Mouse (Mus musculus) liver, embryonic 11.5 days (tissue): ENCODE results near the gene Prl7c1. TPM values are rescaled to one million over a fixed set of nuclear protein-coding genes. Genes with fewer than 3 reads are reported as not detected.

ENCODE experiments used
- polyA plus RNA-seq: library from polyadenylated mRNA; unstranded; fragments of >200 nt; fragmentation: Nextera tagmentation; extraction: Ambion mirVana; gene quantifications from 2 replicates; pipeline ENCODE4 v1.2.1, GENCODE M21; 2014

The Prl7c1 gene
- polyA plus RNA-seq, 1 experiment from 2014 or later, result not detected

Other genes with a start within 250 kb of the Prl7c1 start
- not detected in 2 replicates for gene Prl8a9, start 216.2 kb downstream of the Prl7c1 start, polyA plus RNA-seq
- not detected in 2 replicates for gene Prl8a1, start 198.6 kb downstream of the Prl7c1 start, polyA plus RNA-seq
- gene Prl7b1, start 170.2 kb downstream of the Prl7c1 start, polyA plus RNA-seq, result not detected in 2 replicates
- not detected in 2 replicates for gene Prl7a1, start 138.3 kb downstream of the Prl7c1 start, polyA plus RNA-seq
- gene Prl7a2, start 112.8 kb downstream of the Prl7c1 start, polyA plus RNA-seq, result not detected in 2 replicates
- gene Prl7d1, start 64.1 kb downstream of the Prl7c1 start, polyA plus RNA-seq, result not detected in 2 replicates
- gene Prl2a1, start 20.9 kb upstream of the Prl7c1 start, polyA plus RNA-seq, result not detected in 2 replicates
- not detected in 2 replicates for gene Prl2c1, start 68.5 kb upstream of the Prl7c1 start, polyA plus RNA-seq
- not detected in 2 replicates for gene Prl4a1, start 235.4 kb upstream of the Prl7c1 start, polyA plus RNA-seq